Mouse (Mus musculus) kidney, postnatal 0 days (tissue): ENCODE data around the gene Cdan1. TPM values are rescaled to one million over a fixed set of nuclear protein-coding genes. Genes with fewer than 3 reads are reported as not detected.

ENCODE experiments used
- ATAC-seq: fragments of 200-750 bp; cut with Nextera tagmentation; replicated peaks from 2 replicates; pipeline ENCODE4 v1.8.0; 2017; ENCODE audit warnings: low read depth, moderate number of reproducible peaks, moderate TSS enrichment, moderate library complexity; ENCODE audit not compliant: low FRiP score
- DNase-seq: peaks from one replicate; pipeline ENCODE4 v3.0.0-alpha.2; 2016; ENCODE audit warnings: low spot score
- H3K27ac ChIP-seq: fragments of 300-500 bp; sonication (generic); 2 replicates; pipeline ENCODE4 v1.5.1; 2014; ENCODE audit warnings: mild to moderate bottlenecking
- H3K27me3 ChIP-seq: fragments of 300-500 bp; sonication (generic); 2 replicates; pipeline ENCODE4 v1.6.1; 2014; ENCODE audit warnings: low read length, mixed read lengths; ENCODE audit not compliant: insufficient read depth
- H3K36me3 ChIP-seq: fragments of 300-500 bp; sonication (generic); 2 replicates; pipeline ENCODE4 v1.6.1; 2014; ENCODE audit warnings: low read length, mixed read lengths; ENCODE audit not compliant: insufficient read depth
- H3K4me1 ChIP-seq: fragments of 300-500 bp; sonication (generic); replicated peaks from 2 replicates; pipeline ENCODE4 v1.6.1; 2014; ENCODE audit warnings: antibody characterized with exemption, low read length, mixed read lengths; ENCODE audit not compliant: insufficient read depth
- H3K4me2 ChIP-seq: fragments of 300-500 bp; sonication (generic); 2 replicates; pipeline ENCODE4 v1.6.1; 2014; ENCODE audit warnings: mild to moderate bottlenecking, low read length, moderate library complexity, mixed read lengths
- H3K4me3 ChIP-seq: fragments of 300-500 bp; sonication (generic); replicated peaks from 2 replicates; pipeline ENCODE4 v1.5.1; 2014; ENCODE audit warnings: low read depth, low read length
- H3K9ac ChIP-seq: fragments of 300-500 bp; sonication (generic); 2 replicates; pipeline ENCODE4 v1.6.1; 2014; ENCODE audit warnings: low read depth, low read length
- H3K9me3 ChIP-seq: fragments of 300-500 bp; sonication (generic); replicated peaks from 2 replicates; pipeline ENCODE4 v1.6.1; 2016; ENCODE audit warnings: low read length, inconsistent platforms, mixed read lengths
- CTCF ChIP-seq: IDR thresholded peaks from 2 replicates; pipeline ENCODE4 v1.5.1; 2016; ENCODE audit warnings: antibody characterized with exemption, low read depth, mild to moderate bottlenecking, moderate library complexity
- WGBS: fragments of 180-500 bp; shearing (Covaris S2); extraction: QIAGEN DNeasy Blood & Tissue Kit; methylation state at CpG from one replicate; pipeline ENCODE4 v1.1.7; 2014; 5-methylcytosine and 5-hydroxymethylcytosine counted together
- polyA plus RNA-seq: library from polyadenylated mRNA; unstranded; fragments of >200 nt; fragmentation: Nextera tagmentation; extraction: Ambion mirVana; gene quantifications from 2 replicates; pipeline ENCODE4 v1.2.1, GENCODE M21; 2015

Cdan1 gene
- polyA plus RNA-seq, 1 experiment from 2014 or later = 3.8 TPM

DNA sequence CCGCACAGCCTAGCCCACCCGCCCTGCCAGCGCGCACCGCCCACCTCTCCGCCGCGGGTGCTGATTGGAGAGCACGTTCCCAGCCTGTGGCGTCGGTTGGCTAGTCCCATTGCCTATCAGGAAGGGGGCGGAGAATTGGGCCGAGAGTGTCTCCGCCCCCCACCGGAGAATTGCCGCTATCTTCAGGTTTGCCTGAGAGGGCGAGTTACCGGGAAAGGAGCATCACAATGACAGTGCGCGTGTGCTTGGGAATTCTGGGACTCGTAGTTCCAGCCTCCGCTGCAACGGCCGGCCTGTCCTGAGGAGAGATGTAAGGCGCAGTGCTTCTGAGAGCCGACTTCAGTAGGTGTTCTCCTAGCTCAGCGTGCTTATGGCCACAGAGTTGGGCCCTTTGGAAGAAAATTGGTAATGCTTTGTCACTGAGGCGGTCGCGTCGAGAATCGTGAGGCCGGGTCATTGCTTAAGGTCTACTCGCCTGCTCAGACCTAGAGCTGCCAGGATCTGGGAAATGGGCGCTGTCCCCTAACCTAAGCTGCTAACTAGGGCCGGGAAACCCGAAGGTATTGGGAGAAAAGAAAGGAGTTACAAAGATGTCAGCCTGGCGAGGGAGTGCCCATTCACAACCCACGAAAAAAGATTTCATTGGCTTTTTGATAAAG, 625 bp upstream of the Cdan1 start, which contains the start of gene Ttbk2:
Gene Ttbk2, minus strand, starts transcription at position 181 of the 659 bp plus-strand sequence.
- Histone ChIP-seq H3K27ac (peak within 1 kb of the TSS; percentile 27; the same call in 1 of the 2 replicates), H3K4me3 (peak within 1 kb of the TSS; percentile 77), H3K27me3 (no peaks in the 10 kb centered on the region), H3K9ac (peak within 1 kb of the TSS; percentile 65), H3K9me3 (no peaks in the 10 kb centered on the region), H3K4me1 (no peaks in the 10 kb centered on the region), H3K36me3 (no peaks in the 10 kb centered on the region), H3K4me2 (peak within 1 kb of the TSS; percentile 90)
- peak; percentile 53 for TF ChIP-seq CTCF
- under 1% methylated on average over 39 of the region's 39 CpGs for WGBS
- peak; percentile 99 for DNase-seq
- peak; percentile 99 for ATAC-seq

DNA sequence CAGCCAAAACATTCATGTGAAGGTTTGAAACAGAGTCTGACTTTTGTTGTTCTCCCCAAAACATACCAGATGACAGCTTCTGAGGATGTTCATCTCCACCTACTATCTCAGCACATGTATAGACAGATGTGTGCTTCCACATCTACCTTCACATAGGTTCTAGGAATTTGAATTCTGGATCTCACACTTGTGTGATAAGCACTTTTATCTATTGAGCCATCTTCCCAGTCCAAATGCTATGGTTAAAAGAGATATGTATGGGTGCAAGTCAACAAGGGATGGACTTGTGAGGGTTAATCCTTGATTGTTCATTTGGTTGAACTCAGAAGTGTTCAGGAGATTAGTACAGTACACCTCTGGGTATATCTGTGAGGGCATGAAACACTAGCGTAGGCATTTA, 4.6 kb downstream of the Cdan1 start:
- H3K36me3 ChIP-seq = no peaks in the 10 kb centered on the region
- H3K4me2 ChIP-seq = no peak overlapping the region
- WGBS = 100% methylated on average over 1 of the region's 1 CpGs
- ATAC-seq (no peak), DNase-seq (no peak)
- no peak overlapping the region for H3K9ac ChIP-seq
- no peak overlapping the region for H3K4me3 ChIP-seq
- no peak for TF ChIP-seq CTCF
- no peaks in the 10 kb centered on the region for H3K9me3 ChIP-seq
- H3K27me3 ChIP-seq = no peaks in the 10 kb centered on the region
- no peak overlapping the region for H3K27ac ChIP-seq
- no peaks in the 10 kb centered on the region for H3K4me1 ChIP-seq

DNA sequence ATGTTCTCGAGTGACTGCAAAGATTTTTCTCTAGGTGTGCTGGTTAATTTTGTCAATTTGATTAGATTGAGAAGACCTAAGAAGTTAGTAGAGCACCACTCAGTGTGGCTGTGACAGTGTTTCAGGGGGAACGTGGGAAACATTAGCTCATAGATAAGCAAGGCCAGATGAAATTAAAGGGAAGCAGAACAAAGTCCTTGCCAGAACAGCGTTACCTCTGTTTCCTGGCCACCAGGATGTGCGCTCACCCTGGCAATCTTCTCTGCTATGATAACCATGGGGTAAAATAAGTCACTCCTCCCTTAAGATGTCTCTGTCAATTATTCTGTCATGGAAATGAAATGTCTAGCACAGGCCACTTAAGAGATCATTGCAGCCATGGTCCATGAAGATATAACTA, 5.9 kb downstream of the Cdan1 start:
- Histone ChIP-seq H3K4me2 (no peak overlapping the region), H3K9ac (no peak overlapping the region), H3K9me3 (no peaks in the 10 kb centered on the region), H3K4me3 (no peak overlapping the region), H3K36me3 (no peaks in the 10 kb centered on the region), H3K27ac (no peak overlapping the region), H3K4me1 (no peaks in the 10 kb centered on the region), H3K27me3 (no peaks in the 10 kb centered on the region)
- no peak for TF ChIP-seq CTCF
- no peak for ATAC-seq
- 73% methylated on average over 4 of the region's 4 CpGs for WGBS
- no peak for DNase-seq

DNA sequence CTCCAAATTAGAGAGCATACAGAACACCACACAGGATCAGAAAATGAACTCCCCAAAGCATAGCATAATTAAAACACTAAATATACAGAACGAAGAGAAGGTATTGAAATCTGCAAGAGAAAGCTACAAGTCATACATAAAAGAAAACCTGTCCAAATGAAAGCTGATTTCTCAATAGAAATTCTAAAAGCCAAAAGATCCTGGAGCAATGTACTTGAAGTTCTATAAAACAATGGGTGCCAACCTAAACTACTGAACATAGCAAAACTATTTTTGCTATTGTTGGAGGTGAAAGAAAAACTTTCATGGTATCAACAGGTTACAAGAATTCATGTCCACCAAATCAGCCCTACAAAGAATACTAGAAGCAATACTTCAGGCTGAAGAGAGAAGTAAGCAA, 8.7 kb downstream of the Cdan1 start:
- H3K9ac ChIP-seq = no peak overlapping the region
- DNase-seq (no peak), ATAC-seq (no peak)
- H3K9me3 ChIP-seq = no peaks in the 10 kb centered on the region
- H3K4me1 ChIP-seq = no peaks in the 10 kb centered on the region
- no peaks in the 10 kb centered on the region for H3K36me3 ChIP-seq
- WGBS = 89% methylated on average over 1 of the region's 1 CpGs
- no peak overlapping the region for H3K4me2 ChIP-seq
- H3K27me3 ChIP-seq = no peaks in the 10 kb centered on the region
- H3K27ac ChIP-seq = no peak overlapping the region
- TF ChIP-seq CTCF = no peak
- H3K4me3 ChIP-seq = no peak overlapping the region

DNA sequence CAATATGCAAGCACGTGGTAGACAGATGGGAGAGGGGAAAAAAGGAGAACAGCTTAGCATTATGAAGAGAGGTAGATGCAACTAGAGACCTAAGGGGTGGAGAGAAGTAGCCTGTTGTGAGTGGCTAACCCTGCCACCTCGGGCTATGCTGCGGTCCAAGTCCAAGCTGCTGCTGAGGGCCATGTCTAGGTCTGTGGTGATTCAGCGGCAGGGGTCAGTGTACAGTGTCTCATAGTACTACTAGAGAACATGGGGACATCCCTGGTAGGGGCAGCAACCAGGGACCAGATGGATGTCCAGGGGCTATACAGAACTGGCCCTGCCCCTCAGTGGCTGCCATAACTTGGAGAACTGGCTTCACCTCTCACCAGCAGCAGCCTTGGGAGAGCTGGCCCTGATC, 14.8 kb downstream of the Cdan1 start:
- no peak overlapping the region for H3K4me3 ChIP-seq
- H3K9me3 ChIP-seq = no peaks in the 10 kb centered on the region
- no peak overlapping the region for H3K27ac ChIP-seq
- H3K4me1 ChIP-seq = no peaks in the 10 kb centered on the region
- H3K36me3 ChIP-seq = no peaks in the 10 kb centered on the region
- no peaks in the 10 kb centered on the region for H3K27me3 ChIP-seq
- ATAC-seq (no peak), DNase-seq (no peak)
- H3K4me2 ChIP-seq = no peak overlapping the region
- H3K9ac ChIP-seq = no peak overlapping the region
- WGBS = 94% methylated on average over 4 of the region's 4 CpGs
- TF ChIP-seq CTCF = no peak

DNA sequence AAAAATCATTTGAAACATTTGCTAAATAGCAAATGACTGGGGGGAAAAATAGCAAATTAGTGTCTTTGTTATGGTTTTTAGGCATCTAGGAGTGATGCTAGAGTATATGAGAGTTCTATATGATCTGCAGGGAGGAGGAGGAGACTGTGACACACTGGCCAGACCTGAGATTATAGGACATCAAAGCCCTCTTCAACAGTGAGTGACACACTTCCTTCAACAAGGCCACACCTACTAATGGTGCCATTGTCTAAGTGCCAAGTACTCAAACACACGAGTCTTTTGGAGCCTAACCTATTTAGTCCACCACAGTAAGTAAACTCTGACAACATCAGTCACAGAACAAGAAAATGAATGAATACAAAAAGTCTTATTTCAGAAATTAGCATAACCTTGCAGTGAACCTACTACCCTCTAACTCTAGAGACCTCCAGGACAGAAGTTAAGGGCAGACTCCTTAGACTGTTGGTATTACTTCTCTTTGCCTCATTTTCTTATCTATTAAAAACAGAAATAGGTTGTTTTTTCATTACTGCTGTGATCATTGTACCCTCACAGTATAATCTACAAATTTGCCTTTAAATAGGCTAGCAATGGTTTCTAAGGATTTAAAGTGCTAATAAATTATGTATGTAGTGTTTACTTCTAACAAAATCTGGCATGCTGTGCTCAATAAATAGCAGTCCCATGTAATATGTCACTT, 22.8 kb downstream of the Cdan1 start:
- ATAC-seq = no peak
- H3K4me3 ChIP-seq = no peak overlapping the region
- H3K9me3 ChIP-seq = no peaks in the 10 kb centered on the region
- no peaks in the 10 kb centered on the region for H3K4me1 ChIP-seq
- H3K36me3 ChIP-seq = no peaks in the 10 kb centered on the region
- 32% methylated on average over 1 of the region's 1 CpGs for WGBS
- no peak overlapping the region for H3K9ac ChIP-seq
- H3K27me3 ChIP-seq = no peaks in the 10 kb centered on the region
- TF ChIP-seq CTCF = no peak
- no peak for DNase-seq
- no peak overlapping the region for H3K27ac ChIP-seq
- H3K4me2 ChIP-seq = no peak overlapping the region
